Mouse (Mus musculus): ENCODE results near the gene Omp. TPM values are rescaled to one million over a fixed set of nuclear protein-coding genes. Genes with fewer than 3 reads are reported as not detected.
A peak's percentile ranks its signal among the peaks of the same experiment; 100 is the strongest.

Gene Omp
- polyA plus RNA-seq, 1 experiment from 2014 or later: 0.53 TPM

DNA sequence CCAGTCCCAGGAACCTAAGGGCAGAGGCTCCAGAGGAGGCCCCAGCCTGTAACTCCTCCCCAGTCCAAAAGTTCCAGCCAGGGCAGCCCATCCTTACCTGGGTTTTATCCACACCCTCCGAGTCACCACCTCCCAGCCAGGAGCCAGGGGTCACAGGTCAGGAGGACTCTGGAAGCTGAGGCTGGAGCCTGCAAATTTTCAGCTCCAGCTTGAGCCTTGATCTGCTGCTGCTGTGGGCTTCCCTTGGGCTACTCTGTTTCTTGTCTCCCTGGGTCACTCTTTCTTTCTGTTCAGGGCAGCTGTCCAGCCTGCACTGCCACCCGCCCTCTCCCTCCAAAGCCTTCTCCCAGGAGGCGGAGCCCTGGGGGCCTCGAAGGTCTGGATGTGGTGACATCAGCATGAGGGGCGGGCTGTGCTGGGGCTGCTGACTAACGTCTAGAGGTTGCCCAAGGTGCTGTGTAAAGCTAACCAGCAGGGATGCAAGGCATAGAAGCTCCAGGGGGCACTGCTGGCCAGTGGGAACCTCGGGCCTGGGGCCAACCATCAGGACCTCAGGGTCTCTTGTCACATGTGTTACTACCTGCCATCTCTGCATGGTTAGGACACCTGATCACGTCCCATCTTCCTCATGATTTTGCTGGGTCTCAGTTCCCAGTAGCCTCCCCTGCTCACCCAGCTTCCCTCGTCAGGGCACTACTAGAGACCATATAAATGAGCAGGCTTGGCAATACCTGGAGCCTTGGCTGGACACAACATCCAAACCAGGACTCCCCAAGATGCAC lies 25.9 kb downstream of the Omp start, which contains the start of gene Myo7a:
Gene Myo7a (minus strand): TSS at position 346 of the 782 bp plus-strand sequence.
- H3K27ac ChIP-seq (ENCODE audit: low read length): peak within 1 kb of the TSS; percentile 58; the same call in 1 of the 2 replicates
- H3K4me2 ChIP-seq (ENCODE audit: low read depth, low read length): peak within 1 kb of the TSS; percentile 54
- ATAC-seq (ENCODE audit: low read depth): peak; percentile 84
- H3K27me3 ChIP-seq (ENCODE audit: control insufficient read depth, insufficient read depth, low read depth, low read length): no peaks in the 10 kb centered on the region
- H3K4me3 ChIP-seq (ENCODE audit: low read depth, low read length): peak within 1 kb of the TSS; percentile 18; the same call in 1 of the 2 replicates
- H3K36me3 ChIP-seq (ENCODE audit: control insufficient read depth, insufficient read depth): no peaks in the 10 kb centered on the region
- no peaks in the 10 kb centered on the region for H3K9me3 ChIP-seq (replicated peaks; ENCODE audit: control insufficient read depth, low read length)
- 36% methylated on average over 9 of the region's 9 CpGs for WGBS (ENCODE audit: insufficient replicate concordance)
- peak within 1 kb of the TSS; percentile 50; the same call in 1 of the 2 replicates for H3K9ac ChIP-seq (ENCODE audit: low read depth, low read length)
- H3K4me1 ChIP-seq (ENCODE audit: control insufficient read depth, low read depth, low read length): peaks cover 13% of the 10 kb centered on the region

DNA sequence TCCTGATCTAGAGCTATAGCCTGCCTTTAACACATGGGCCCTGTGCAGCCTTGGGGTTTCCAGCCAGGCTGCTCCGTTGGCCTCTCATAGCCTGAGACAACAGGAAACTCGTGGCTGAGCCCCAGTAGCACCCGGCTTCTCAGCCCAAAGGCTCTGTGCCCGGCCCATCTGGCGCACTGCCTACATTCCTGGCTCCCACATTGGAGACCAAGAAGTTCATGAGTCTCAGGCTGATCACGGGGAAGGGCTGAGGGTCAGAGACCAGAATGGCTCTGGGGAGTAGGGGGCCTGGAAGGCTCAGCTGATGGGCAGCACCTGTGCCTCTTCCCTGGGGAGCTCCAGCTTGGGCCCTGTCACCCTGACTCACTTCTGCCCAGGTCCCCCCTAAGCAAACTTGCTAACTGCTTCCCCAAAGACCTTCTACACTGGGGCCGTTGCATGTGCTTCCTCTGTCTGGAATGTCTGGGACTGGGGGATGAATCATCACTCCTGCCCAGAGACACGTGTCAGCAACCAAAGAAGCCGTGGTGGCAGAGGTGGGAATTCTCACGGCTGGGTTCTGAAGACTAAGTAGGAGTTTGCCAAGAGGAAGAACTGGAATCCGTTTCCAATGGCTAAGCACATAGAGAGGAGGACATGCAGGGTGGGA lies 28.2 kb downstream of the Omp start:
- H3K4me1 ChIP-seq (ENCODE audit: control insufficient read depth, low read depth, low read length): peaks cover 13% of the 10 kb centered on the region
- ATAC-seq (ENCODE audit: low read depth): no peak
- H3K4me2 ChIP-seq (ENCODE audit: low read depth, low read length): no peak overlapping the region
- 33% methylated on average over 11 of the region's 11 CpGs for WGBS (ENCODE audit: insufficient replicate concordance)
- no peak overlapping the region for H3K9ac ChIP-seq (ENCODE audit: low read depth, low read length)
- H3K9me3 ChIP-seq (replicated peaks; ENCODE audit: control insufficient read depth, low read length): no peaks in the 10 kb centered on the region
- no peaks in the 10 kb centered on the region for H3K36me3 ChIP-seq (ENCODE audit: control insufficient read depth, insufficient read depth)
- peaks cover 3% of the 10 kb centered on the region for H3K27me3 ChIP-seq (ENCODE audit: control insufficient read depth, insufficient read depth, low read depth, low read length)
- H3K27ac ChIP-seq (ENCODE audit: low read length): no peak overlapping the region
- no peak overlapping the region for H3K4me3 ChIP-seq (ENCODE audit: low read depth, low read length)

DNA sequence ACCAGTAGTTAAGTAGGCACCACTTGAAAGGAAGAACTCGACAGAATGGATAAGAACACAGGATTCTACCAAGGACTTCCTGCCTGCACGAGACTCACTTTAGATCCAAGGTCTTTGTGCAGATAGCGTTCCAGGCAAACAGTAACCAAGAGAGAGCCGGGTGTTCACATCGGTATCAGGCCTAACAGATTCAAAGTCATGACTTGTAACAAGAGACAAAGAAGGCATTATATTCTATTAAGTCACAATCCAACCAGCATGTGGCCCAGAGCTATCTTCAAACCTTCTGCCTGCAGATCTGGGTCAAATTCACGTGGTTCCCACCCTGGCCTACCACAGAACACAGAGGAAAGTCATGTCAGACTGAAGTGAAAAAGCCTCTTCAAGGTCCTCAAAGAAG lies 30.6 kb downstream of the Omp start:
- Histone ChIP-seq H3K9me3 (replicated peaks; ENCODE audit: control insufficient read depth, low read length) (no peaks in the 10 kb centered on the region), H3K9ac (ENCODE audit: low read depth, low read length) (no peak overlapping the region), H3K27ac (ENCODE audit: low read length) (no peak overlapping the region), H3K4me1 (ENCODE audit: control insufficient read depth, low read depth, low read length) (peaks cover 8% of the 10 kb centered on the region), H3K36me3 (ENCODE audit: control insufficient read depth, insufficient read depth) (no peaks in the 10 kb centered on the region), H3K4me3 (ENCODE audit: low read depth, low read length) (no peak overlapping the region), H3K4me2 (ENCODE audit: low read depth, low read length) (no peak overlapping the region), H3K27me3 (ENCODE audit: control insufficient read depth, insufficient read depth, low read depth, low read length) (peaks cover 17% of the 10 kb centered on the region)
- ATAC-seq (ENCODE audit: low read depth): no peak
- 35% methylated on average over 6 of the region's 6 CpGs for WGBS (ENCODE audit: insufficient replicate concordance)

DNA sequence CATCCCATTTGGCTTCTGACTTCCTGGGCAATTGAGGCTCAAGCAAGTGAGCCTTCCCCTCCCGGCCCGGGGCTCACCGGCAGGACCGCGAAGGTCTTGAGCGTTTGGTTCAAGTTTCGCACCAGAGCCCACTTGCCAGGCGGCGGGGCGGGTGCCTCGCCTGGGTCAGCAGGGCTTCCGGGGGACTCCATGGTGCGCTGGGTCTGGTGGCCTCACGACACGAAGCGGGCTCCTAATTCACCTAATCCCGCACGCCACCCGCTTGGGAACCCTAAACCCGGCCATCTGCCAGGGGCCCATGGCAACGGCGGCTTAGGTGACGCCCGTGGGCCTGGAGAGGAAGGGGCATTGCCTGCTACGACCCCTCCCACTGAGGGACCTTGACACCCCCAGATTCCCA lies 34.1 kb downstream of the Omp start:
- Histone ChIP-seq H3K4me1 (ENCODE audit: control insufficient read depth, low read depth, low read length) (peaks cover 2% of the 10 kb centered on the region), H3K27ac (ENCODE audit: low read length) (no peak overlapping the region), H3K36me3 (ENCODE audit: control insufficient read depth, insufficient read depth) (no peaks in the 10 kb centered on the region), H3K9ac (ENCODE audit: low read depth, low read length) (no peak overlapping the region), H3K9me3 (replicated peaks; ENCODE audit: control insufficient read depth, low read length) (no peaks in the 10 kb centered on the region), H3K27me3 (ENCODE audit: control insufficient read depth, insufficient read depth, low read depth, low read length) (peaks cover 17% of the 10 kb centered on the region), H3K4me3 (ENCODE audit: low read depth, low read length) (no peak overlapping the region), H3K4me2 (ENCODE audit: low read depth, low read length) (no peak overlapping the region)
- no peak for ATAC-seq (ENCODE audit: low read depth)
- WGBS (ENCODE audit: insufficient replicate concordance): 14% methylated on average over 25 of the region's 25 CpGs

DNA sequence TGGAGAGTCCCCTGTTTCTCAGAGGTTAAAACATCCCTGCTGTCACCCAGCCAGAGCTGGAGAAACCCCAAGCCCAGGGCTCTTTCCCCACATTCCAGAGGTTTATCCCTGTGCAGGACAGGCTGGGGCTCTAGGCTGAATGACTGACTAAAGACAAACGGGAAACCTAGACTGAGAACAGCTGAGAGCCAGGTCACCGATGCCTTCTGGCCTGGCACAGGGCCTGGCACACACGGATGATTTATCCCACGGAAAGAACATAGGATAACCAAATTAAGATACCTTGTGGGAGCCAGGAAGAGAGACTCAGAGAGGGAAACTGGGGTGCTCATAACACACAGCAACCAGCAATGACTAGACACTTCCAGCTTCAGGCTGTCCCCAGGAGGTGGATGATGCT lies 35.5 kb downstream of the Omp start:
- ATAC-seq (ENCODE audit: low read depth): no peak
- Histone ChIP-seq H3K27me3 (ENCODE audit: control insufficient read depth, insufficient read depth, low read depth, low read length) (peaks cover 17% of the 10 kb centered on the region), H3K36me3 (ENCODE audit: control insufficient read depth, insufficient read depth) (no peaks in the 10 kb centered on the region), H3K4me2 (ENCODE audit: low read depth, low read length) (no peak overlapping the region), H3K4me3 (ENCODE audit: low read depth, low read length) (no peak overlapping the region), H3K9me3 (replicated peaks; ENCODE audit: control insufficient read depth, low read length) (no peaks in the 10 kb centered on the region), H3K9ac (ENCODE audit: low read depth, low read length) (no peak overlapping the region), H3K27ac (ENCODE audit: low read length) (no peak overlapping the region), H3K4me1 (ENCODE audit: control insufficient read depth, low read depth, low read length) (peaks cover 2% of the 10 kb centered on the region)
- WGBS (ENCODE audit: insufficient replicate concordance): 67% methylated on average over 4 of the region's 4 CpGs

DNA sequence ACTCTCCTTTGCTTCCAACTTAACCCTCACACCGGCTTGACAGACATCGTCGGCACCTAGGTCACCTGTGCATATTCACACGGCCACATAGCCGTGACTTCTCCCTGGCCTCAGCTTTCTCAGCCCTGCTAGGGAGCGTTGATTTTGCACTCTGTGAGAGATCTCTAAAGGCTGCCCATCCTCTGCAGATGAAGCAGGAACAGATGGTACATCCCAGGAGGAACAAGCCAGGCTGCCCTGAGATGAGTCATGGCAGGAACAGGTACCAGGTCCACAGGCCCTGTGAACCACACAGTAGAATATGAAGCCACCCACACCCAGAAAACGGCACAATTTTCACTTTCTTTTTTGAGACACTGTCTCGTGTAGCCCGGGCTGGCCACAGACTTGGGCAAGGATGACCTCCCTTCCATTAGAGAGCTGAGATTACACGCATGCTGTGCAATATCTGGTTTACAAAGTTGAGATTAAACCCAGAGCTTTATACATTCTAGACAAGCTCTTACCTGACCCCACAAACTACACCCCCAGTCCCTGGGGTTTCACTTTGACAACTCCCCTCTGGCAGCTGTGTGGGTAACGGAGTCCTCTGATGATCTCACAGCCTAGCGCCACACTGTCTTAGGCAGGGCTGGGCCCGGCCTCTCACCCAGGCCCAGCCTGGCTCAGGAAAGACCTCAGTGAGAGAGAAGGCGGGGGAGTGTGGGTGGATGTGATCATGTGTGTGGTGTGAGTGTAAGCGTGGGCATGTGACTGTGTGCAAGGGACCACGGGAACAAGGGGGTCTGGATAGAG lies 36.5 kb downstream of the Omp start:
- H3K9me3 ChIP-seq (replicated peaks; ENCODE audit: control insufficient read depth, low read length): no peaks in the 10 kb centered on the region
- no peak overlapping the region for H3K4me2 ChIP-seq (ENCODE audit: low read depth, low read length)
- no peak overlapping the region for H3K9ac ChIP-seq (ENCODE audit: low read depth, low read length)
- WGBS (ENCODE audit: insufficient replicate concordance): 60% methylated on average over 16 of the region's 16 CpGs
- H3K4me3 ChIP-seq (ENCODE audit: low read depth, low read length): no peak overlapping the region
- peaks cover 8% of the 10 kb centered on the region for H3K4me1 ChIP-seq (ENCODE audit: control insufficient read depth, low read depth, low read length)
- H3K27ac ChIP-seq (ENCODE audit: low read length): no peak overlapping the region
- peaks cover 17% of the 10 kb centered on the region for H3K27me3 ChIP-seq (ENCODE audit: control insufficient read depth, insufficient read depth, low read depth, low read length)
- ATAC-seq (ENCODE audit: low read depth): no peak
- no peaks in the 10 kb centered on the region for H3K36me3 ChIP-seq (ENCODE audit: control insufficient read depth, insufficient read depth)

DNA sequence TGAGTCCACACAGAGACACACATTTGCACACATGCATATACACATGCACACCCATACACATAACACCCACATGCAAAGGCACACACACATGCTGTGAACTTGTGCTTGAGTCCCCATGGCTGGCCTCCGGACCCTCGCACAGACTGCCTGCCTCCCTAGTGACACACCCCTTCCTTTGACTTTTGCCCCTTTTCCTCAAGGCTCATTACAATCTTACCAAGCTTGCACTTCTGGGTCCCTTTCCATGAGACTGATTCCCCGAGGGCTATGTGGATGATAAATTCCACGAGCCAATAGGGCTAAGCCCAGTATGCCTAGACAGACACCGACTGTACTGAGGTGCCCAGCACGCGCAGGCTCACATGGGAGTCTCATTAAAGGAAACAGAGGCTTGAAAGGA lies 39.0 kb downstream of the Omp start:
- ATAC-seq (ENCODE audit: low read depth): no peak
- Histone ChIP-seq H3K36me3 (ENCODE audit: control insufficient read depth, insufficient read depth) (no peaks in the 10 kb centered on the region), H3K4me3 (ENCODE audit: low read depth, low read length) (no peak overlapping the region), H3K4me2 (ENCODE audit: low read depth, low read length) (no peak overlapping the region), H3K27me3 (ENCODE audit: control insufficient read depth, insufficient read depth, low read depth, low read length) (peaks cover 6% of the 10 kb centered on the region), H3K9ac (ENCODE audit: low read depth, low read length) (no peak overlapping the region), H3K27ac (ENCODE audit: low read length) (no peak overlapping the region), H3K4me1 (ENCODE audit: control insufficient read depth, low read depth, low read length) (peaks cover 13% of the 10 kb centered on the region), H3K9me3 (replicated peaks; ENCODE audit: control insufficient read depth, low read length) (no peaks in the 10 kb centered on the region)
- WGBS (ENCODE audit: insufficient replicate concordance): 72% methylated on average over 7 of the region's 7 CpGs

DNA sequence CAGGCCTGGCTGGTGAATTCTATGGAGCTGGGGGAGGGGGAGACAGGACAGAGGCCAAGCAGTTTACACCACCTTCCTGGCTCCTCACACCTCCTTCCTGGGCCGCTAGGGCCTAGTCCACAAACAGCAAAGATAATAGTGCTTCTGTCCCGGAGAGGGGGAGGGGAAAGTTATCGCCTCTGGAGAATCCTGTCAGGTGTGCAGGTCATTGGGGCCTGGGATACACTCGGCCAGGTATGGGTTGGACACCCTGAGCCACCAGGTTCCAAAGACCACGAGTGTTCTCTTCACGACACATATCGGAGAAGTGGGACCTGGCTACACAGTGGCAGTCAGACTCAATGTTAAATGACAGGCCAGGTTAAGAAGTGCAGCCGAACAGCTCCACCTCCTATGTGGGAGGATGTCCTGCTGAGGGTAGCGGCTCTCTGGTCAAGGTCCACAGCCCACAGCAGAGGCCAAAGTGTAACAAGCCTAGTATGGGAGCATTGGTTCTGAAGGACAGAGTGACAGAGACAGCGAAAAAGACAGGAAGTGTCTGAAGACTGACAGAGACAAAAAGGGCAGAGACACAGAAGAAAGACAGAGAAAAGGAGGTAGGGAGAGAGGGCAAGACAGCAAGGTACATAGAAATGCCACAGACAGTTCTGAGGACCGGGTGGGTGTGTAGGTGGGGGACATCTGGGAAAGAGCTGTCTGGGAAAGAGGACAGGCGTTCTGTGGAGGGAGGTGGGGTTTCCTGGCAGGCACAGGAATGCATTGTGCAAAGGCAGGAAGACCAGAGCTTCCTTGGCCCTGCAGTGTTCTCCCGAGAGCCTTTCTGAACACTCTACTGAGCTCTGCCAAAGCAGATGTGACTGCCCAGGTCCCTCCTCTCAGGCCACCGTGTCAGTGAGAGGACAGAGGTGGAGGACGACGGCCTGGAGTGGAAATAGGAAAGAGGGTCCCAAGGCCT lies 40.5 kb downstream of the Omp start:
- peak; percentile 83 for ATAC-seq (ENCODE audit: low read depth)
- WGBS (ENCODE audit: insufficient replicate concordance): 40% methylated on average over 16 of the region's 16 CpGs

More for the DNA sequence above, 40.5 kb downstream of the Omp start:
- H3K4me2 ChIP-seq (ENCODE audit: low read depth, low read length): peak overlapping the region; percentile 49
- H3K9ac ChIP-seq (ENCODE audit: low read depth, low read length): peak overlapping the region; percentile 17; the same call in 1 of the 2 replicates
- H3K27ac ChIP-seq (ENCODE audit: low read length): peak overlapping the region; percentile 77
- H3K9me3 ChIP-seq (replicated peaks; ENCODE audit: control insufficient read depth, low read length): no peaks in the 10 kb centered on the region
- no peaks in the 10 kb centered on the region for H3K36me3 ChIP-seq (ENCODE audit: control insufficient read depth, insufficient read depth)
- peak overlapping the region; percentile 19; the same call in 1 of the 2 replicates for H3K4me3 ChIP-seq (ENCODE audit: low read depth, low read length)
- peaks cover 13% of the 10 kb centered on the region for H3K4me1 ChIP-seq (ENCODE audit: control insufficient read depth, low read depth, low read length)
- H3K27me3 ChIP-seq (ENCODE audit: control insufficient read depth, insufficient read depth, low read depth, low read length): no peaks in the 10 kb centered on the region
